Mouse (Mus musculus) layer of hippocampus, adult 18-20 months (tissue): ENCODE results near the gene Pde4c. TPM values are rescaled to one million over a fixed set of nuclear protein-coding genes. Genes with fewer than 3 reads are reported as not detected.
A peak's percentile ranks its signal among the peaks of the same experiment; 100 is the strongest.

Experiments used
- DNase-seq, 2 experiments: peaks; one replicate each; pipeline ENCODE4 v3.0.0; 2022; ENCODE audit warnings: low spot score in 2 of 2
- total RNA-seq, 2 experiments: library from RNA; stranded (reverse); gene quantifications; 2 replicates each; pipeline ENCODE4 v1.2.3; 2021

The Pde4c gene
- total RNA-seq, 2 experiments from 2014 or later = 1.0 to 1.3 TPM

DNA sequence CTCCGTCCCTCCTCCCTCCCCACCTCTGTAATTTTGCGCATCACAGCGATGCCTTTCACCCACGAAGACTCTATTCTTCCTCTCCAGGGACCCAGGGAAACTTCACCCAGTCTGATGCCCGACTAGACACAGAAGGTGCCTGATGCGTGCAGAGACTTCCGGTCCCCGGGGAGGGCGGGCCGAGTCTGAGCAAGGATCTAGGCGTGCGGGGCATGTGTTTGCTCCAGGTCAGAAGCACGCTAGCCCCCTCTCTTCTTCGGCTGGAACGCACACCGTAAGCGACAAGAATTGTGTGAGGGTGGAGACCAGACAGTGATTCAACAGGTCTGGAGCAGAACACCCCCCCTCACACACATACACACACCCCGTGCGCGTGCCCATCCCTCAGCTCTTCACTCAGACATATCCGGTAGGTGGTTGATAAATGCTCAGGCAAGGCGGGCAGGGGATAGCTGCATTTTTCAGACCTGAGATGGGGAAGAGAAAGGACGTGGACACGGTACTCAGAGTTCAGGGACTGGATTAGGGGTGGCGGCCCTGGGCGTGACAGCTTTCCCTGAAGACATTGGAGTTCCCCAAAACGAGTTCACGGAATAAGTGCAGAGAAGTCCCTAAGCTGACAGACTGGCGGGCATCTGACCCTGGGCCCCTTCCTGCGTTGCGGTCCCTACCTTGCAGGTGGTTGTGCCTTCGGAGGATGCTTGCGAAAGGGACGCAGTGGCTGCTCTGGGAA lies 42.5 kb downstream of the Pde4c start:
- DNase-seq = no peak

DNA sequence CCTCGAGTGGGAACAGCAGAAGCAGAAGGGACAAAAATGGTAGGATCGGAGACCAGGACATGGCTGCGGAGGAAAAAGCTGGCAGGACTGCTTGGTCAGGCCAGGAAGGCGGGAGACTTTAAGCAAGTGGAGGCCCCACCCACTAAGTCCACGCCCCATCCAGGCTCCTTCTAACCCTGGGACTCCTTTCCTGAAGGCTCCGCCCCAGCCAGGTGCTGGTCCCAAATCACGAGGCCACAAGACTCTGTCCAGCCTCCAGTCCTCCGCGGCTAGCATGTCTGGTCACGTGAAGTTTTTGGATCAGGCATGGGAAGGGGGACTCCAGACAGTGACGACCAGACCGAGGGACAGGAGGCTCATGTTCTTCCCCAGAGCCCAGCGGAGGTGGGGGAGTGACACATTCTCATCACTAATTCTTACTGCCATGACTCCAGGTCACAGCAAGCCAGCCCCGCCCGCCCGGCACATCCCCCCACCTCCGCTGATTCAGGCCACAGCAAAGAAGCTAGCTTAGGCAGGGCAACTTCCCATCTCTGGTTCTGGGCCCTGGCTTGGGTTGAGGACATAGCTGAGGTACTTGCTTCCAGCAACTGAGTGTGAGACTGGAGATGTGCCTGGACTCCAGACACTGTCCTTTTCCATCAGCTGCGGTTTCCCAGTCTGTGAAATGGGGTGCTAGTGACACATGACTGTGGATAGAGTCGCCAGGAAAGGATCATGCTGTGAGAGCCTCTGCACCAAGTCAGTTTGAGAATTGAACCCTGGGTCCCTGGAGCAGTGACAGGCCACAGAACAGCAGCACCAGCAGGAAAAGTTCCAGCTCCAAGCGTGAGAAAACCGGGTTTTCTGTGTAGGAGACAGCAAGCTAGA lies 43.3 kb downstream of the Pde4c start:
- DNase-seq = no peak

DNA sequence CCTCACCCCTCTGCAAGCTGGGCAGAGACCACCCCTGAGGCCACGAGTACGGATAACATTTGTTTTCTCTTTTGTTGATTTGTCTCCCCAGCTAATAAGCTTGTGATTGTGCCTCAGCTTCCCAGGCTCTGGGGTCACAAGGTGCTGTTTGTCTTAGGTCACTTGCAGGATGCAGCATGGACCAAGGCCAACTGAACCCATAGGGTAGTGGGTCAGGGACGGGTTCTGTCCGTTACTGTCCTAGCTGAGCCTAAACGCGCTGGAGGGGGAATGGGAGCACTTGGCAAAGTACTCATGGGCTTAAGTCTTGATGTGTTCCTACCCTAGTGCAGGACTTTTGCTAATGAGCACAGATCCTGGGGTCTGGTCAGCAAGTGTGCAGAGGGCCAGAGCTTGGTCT lies 44.0 kb downstream of the Pde4c start:
- no peak for DNase-seq

DNA sequence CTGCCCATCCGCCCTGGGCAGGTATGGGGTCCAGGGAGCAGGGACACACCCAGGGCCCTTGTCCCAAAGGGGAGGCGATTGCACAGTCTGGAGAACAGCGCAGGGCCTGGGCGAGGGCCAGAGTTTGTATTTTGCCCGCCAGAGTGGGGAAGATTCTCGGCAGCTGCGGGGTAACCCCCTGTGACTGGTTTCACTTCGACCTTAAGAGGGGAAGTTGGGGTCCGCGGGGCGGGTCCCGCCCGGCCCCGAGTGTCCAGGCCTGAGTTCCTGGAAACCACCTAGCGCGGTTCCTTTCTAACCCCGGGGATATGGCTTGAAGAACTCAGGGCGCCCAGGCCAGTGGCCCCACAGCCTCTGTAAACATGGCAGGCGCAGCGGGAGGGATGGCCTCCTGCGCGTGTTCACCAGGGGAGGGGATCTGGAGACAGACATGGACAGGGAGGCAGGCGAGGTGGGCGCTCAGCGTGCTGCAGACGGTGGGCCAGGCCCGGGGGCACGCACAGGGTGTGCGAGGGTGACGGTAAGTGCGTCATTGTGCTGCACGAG lies 44.8 kb downstream of the Pde4c start:
- no peak for DNase-seq

DNA sequence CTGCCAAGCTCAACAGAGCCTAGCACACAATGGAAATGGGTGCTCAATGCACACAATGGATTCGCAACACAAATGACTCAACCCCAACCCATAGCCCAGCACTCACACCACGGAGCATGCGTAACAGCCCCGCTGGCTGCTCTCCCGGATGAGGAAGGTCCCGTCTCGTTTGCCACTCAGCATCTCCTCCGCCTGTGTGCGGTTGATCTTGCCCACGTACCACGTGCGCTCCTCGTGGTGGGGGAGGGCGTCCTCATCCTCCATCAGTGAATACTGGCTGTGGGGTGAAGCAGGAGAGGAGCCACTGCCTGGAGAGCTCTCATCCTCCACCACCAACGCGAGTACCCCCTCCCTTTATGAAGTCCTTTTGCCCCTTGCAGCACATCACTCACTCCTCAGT lies 45.4 kb downstream of the Pde4c start:
- DNase-seq = no peak

DNA sequence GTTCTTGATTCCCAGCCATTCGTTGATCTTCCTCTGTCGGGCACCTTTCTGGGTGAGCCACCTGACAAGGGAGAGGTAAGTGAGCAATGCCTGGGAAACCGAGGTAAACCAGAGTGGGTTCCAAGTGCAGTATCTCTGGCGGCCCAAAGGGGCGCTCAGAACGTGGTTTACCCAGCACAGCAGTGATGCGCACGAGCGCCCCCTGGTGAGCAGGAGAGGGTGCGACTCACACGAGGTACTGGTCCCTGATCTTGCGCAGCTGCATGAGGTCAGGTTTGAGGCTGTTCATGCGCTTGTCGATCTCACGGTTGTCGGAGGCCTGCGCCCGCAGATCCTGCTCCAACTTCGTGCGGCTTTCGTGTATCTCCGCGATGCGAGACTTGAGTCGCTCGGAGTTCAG lies 45.8 kb downstream of the Pde4c start:
- peak; percentile 91 to 97 for DNase-seq

DNA sequence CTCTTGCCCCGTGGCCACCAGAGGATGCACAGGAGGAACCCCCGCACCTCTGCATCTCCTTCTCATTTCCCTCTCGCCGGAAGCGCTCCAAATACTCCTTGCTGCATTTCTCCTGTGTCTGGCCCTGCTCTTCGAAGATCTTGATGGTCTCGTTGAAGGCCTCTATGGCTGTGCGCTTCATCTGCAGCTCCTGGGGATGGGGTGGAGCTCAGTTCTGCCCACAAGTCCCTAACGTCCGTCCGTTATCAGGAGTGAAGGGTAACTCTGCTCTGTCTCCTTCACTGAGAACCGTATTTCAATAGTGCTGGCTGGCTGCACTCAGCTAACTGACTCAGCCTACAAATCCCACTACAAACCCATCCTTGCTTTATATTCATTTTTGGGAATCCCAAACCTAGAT lies 46.3 kb downstream of the Pde4c start:
- no peak for DNase-seq

DNA sequence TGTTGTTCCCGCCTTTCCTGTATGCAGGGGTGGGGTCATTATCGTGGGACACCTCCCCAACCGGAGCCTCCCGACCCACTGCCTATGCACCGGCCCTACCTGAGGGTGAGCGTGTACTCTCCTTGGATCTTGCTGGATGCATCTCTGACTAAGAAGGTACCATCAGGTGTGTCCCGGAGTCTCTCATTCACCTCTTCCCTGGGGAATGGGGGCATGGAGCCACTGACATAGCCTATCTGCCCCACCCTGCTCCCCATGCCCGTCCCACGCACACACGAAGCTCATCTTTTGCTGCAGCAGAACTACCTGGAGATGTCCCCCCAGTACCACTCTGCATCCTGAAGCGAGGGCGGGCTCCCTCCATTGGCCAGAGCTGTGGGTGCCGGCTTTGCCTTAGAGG lies 47.2 kb downstream of the Pde4c start:
- DNase-seq = no peak

DNA sequence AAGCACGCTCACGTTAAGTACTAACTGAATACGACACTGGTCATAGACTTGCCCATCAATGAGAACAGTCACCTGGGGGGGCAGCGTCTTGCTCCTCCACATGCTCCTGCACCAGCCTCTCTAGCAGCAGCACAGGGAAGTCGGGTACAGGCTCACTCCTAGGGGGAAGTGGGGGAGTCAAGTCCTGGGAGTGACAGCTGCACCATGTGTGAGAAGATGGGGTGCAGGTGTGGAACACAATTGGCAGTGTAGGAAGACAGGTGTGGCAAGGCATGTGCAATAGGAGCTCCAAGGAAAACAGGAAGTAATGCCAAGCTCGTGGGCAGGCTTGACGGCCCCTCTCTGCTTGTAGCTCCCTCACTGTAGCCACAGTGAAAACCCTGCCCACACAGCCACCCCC lies 47.7 kb downstream of the Pde4c start:
- DNase-seq = no peak

DNA sequence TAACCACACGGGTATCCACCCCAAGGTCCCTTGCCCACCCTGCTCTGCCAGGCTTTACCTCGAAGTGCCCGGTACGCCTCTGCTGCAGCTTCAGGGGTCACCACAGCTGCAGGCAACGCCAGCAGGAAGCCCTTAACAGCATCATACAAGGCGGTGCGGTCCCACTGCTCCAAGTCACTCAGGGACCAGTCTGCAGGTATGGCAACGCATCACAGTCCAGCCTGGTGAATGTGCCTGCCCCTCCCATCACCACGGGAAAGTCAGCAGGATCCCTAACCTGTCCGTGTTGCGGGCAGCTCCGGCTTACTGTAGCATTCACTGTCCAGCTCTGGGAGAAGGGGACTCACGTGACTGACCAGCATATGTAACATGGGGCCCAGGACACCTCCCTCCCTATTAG lies 48.6 kb downstream of the Pde4c start:
- DNase-seq = no peak

DNA sequence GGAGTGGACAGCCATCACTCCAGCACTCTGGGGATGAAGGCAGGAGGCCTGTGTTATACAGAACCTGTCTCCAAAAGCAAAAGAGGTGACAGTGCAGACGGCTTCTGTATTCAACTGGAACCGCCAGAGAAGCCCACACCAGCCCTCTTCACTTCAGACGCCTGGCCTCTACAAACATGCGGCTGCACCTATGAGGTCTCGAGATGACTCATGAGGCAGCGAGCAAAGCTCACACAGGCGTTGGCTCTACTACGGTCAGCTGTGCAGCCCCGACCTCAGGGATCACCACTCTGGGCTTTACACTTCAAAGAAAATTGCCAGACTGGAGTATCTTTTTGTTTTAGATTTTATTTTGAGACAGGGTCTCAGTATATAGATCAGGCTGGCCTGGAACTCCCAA lies 49.4 kb downstream of the Pde4c start:
- no peak for DNase-seq

DNA sequence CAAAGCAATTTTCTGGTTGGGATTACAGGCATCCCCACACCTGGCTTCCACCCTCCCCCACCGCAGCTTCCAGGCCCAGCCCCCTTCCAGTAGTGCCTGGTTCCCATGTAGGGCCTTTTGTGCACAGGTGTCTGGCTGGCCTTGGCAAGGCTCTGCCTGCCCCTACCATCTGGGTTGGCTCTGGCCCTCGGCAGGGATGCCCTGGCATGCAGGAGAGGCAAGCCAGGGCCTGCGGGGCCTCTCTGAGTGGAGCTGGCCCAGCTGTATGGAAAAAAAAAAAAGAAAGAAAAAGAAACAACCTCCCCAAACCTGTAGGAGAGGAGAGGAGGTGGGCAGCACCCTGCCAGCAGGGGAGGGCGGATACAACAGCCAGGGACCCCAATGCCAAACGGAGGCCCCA lies 49.9 kb downstream of the Pde4c start:
- no peak for DNase-seq

DNA sequence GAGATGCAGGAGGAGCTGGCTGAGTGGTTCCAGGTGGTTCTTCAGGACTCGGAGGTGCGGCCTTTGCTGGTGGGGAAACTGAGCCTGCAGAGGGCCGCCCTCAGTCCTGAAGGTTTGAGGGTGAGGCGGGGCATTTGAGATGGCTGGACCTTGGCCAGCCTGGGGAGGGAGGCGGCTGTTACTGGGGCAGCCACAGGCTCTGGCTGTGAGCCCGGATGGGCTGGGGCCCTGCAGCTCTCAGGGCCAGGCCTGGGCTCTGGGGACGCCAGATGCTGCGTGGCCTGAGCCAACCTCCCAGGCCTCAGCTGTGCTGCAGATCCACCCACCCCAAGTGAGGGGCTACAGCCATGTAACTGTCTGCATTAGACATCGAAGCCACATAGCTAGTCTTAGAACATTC lies 50.3 kb downstream of the Pde4c start:
- peak; percentile 62 to 78 for DNase-seq

DNA sequence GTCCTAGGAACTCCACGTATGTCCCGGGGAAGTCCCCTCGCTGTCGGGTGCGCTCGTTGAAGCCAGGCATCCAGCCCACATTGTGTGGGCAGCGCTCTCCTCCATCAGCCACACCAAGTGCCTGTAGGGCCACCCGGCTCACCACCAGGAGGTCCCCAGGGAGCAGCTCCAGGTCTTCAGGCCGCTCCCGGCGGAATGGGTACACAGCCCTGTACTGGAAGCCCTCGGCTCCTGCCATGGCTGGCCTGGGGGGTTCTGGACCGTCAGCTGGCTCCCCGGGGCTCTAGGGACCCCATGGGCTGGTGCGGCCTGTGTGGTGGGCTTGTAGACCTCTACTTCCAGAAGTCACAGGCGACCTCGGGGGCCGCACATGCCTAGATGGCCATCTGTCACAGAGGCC lies 51.2 kb downstream of the Pde4c start:
- no peak for DNase-seq

DNA sequence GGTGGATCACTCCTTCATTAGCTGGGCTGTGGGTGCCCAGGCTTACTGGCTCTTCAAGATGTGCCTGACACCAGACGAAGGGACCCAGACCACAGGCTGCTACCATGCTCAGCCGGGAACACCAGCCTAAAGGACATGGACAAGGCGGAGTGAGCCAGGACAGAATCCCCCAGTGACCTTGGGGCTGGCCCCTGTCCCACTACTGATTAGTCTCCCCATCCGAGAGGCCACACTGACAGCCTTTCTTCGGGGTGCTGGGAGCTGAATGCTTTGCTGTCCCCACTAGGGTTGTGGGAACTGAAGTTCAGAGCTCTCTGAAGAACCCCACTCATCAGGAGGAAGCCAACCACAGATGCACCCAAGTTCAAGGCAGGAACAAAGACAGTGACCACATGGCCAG lies 51.7 kb downstream of the Pde4c start:
- no peak for DNase-seq

DNA sequence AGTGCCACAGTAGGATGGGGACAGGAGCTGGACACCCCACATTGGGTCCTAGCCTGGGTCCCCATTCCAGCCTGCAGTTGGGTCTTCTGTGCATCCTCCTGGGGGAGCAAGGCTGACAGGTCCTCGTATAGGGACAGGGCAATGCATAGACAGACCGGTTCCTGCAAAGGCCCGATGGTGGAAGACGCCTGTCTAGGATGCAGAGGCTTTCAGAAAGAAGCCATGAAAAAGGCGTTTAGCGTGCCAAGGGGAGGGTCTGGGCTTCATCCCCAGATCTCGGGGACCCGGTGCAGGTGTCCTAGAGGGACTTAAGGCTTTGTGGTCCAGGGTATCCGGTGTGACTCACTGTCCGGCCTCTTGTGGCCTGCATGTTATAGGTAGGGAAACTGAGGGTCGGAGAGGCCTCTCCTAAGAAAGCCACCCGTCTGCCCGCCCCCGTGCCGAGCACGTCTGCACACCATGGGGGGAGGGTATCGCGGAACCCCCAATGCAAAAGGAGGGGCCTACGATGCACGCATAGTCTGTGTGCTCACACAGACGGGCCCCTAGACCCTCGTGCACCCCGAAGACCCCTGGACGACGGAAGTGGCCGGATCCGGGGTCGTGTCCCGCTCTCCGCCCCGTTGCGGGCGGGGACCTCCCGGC lies 52.5 kb downstream of the Pde4c start:
- DNase-seq = no peak

DNA sequence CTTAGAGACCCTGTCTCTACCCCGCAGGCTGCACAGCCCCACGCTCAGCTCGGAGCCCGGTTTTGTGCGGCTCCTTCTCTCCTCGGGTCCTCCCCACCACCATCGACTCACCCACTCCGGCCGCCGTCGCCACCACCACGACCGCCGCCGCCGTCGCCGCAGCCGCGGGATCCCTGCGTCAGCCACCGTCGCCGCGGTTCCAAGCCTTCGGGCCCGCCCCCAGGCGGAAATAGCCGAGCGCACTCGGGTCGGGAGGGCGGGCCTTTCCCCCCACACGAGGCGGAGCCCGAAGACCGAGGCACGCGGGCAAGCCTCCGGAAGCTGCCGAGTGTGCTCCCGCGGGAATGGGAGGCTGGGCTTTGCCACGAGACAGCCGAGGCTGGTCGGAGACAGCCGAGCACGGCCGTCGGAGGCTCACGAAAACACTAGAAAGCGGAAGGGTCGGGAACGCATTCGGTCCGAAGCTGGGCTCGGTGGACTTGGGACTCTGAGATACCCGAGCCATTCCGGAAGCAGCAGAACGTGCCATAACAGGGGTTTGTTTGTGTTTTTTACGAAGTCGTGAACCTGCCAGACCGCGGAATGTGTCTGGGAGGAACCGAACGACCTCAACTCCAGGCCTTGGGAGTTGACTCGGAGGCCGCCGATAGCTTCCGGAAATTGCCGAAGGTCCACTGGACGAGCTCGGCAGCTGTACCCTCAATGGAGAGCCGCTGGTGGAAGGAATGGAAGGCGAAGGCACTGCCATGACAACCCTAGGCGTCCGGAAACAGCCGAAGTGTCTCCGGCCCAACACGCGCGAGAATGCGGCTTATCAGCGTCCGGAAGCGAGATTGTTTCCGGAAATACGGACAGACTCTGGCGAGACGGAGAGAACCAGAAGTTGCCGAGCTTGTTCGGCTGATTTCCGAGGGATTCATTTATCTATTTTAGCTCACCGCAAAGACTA lies 53.2 kb downstream of the Pde4c start, which contains the start of gene Pik3r2:
Gene Pik3r2, minus strand, starts transcription at position 218 of the 949 bp plus-strand sequence.
- DNase-seq = peak; percentile 98

DNA sequence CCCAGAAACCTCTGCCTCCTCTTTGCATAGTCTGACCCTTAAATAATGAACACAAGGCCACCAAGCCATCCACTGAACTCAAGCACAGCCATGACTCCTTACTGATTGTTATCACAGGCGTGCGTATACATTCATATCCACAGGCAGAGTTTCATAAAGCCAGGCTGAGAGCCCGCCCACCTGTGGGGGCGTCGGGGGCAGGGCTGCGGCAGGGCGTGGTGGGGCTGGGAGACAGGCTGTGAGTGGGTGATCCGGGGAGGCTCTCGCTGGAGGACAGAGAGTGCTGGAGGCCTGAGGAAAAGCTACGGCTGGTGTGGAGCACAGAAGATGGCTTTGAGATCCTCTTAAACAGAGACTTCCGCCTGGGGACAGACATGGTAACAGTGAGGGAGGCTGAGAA lies 56.6 kb downstream of the Pde4c start:
- DNase-seq = no peak

DNA sequence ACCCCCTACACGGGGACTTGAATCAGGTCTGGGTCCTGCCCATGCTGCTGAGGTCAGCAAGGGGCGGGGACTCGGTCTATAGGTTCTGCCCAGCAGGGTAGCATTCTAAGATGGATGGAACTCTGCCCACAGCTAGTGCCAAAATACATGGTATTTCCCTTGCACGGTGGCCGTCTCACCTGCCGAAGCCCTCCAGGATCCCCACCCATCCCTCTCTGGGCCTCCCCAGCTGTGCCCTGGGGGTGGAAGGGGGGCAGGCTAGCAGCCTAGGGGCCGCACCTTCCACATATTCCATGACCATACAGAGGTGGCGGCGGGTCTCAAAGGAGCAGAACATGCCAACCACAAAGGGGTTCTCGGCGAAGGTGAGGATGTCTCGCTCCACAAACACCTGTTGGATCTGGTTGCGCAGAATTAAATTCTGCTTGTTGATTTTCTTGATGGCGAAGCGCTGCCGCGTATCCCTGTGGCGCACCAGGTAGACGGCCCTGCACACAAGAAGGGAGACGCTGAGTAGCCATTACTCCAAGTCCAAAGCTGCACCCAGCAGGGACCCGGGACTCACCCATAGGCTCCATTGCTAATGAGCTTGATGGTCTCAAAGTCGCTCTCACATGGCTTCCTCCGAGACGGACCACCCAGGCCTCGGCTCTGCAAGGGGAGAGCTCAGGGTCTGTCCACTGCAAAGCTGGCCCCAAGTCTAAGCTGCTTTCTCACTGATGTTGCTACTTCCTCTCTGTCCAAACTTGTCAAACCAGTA lies 63.0 kb downstream of the Pde4c start:
- no peak for DNase-seq

DNA sequence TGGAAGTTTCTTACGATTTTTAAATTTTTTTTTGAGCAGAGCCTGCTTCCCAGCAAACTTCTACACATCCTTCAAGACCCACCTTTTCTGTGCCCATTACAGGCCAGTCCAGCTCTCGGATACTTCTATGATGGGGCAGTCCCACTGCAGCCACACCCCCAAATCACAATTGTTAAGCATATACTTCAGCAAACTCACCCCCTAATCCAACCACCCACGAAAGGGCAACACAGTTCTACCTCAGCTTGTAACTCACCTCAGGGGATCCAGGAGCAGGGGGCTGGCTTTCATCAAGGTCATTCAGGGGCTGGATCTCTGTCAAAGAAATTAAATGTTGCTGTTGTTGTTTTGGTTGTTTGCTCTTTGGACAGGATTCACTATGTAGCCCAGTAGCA lies 63.5 kb downstream of the Pde4c start:
- DNase-seq = no peak
